Mouse (Mus musculus): ENCODE measurements around the gene Parp3. TPM values are rescaled to one million over a fixed set of nuclear protein-coding genes. Genes with fewer than 3 reads are reported as not detected.
"Not testable (repeated sequence)": the region's sequence is repeated elsewhere in the genome, so short reads cannot be mapped to it uniquely, and the experiment has no call there.

Gene Parp3
- polyA plus RNA-seq, 1 experiment from 2014 or later = 2.7 TPM

DNA sequence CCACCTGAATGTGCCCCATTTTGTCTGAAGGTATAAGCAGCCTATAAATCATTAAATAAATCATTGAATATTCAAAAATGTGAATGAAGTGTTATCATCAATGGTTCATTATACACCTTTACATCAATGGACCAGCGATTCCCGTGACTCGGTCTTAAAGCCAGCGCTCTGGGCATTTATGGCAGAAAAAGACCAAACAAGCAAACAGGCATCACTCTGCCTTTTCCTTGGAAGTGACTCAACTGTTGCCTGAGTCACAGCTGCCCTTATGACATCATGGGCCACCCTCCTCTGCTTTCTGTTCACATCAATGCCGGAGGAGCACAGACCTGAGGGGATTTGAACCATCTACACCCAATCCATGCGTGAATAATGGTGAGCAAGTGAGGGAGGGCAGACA, 22.9 kb upstream of the Parp3 start, which contains the start of gene Iqcf1:
Iqcf1 (plus strand) TSS at position 301 of the 400 bp plus-strand sequence.
- 92% methylated on average over 6 of the region's 6 CpGs for WGBS
- no peaks in the 10 kb centered on the region for H3K36me3 ChIP-seq (ENCODE audit: control insufficient read depth, insufficient read depth, low read length)
- no peaks in the 10 kb centered on the region for H3K27me3 ChIP-seq (ENCODE audit: control insufficient read depth, insufficient read depth, low read length)
- no peak for ATAC-seq (ENCODE audit: low FRiP score, low TSS enrichment)
- no peak within 1 kb of the TSS for H3K4me3 ChIP-seq (ENCODE audit: low read length)
- H3K4me1 ChIP-seq (ENCODE audit: control insufficient read depth, insufficient read depth, low read length) = no peaks in the 10 kb centered on the region
- no peak within 1 kb of the TSS for H3K27ac ChIP-seq (ENCODE audit: low read depth, low read length)
- H3K9ac ChIP-seq (ENCODE audit: low read depth, low read length) = no peak within 1 kb of the TSS
- no peak within 1 kb of the TSS for H3K4me2 ChIP-seq (replicated peaks; ENCODE audit: low read depth, low read length)
- no peaks in the 10 kb centered on the region for H3K9me3 ChIP-seq (ENCODE audit: control insufficient read depth, low read length)

- H3K9ac ChIP-seq (ENCODE audit: low read depth, low read length); H3K4me2 ChIP-seq (replicated peaks; ENCODE audit: low read depth, low read length); H3K9me3 ChIP-seq (ENCODE audit: control insufficient read depth, low read length); H3K27me3 ChIP-seq (ENCODE audit: control insufficient read depth, insufficient read depth, low read length); H3K4me3 ChIP-seq (ENCODE audit: low read length); H3K27ac ChIP-seq (ENCODE audit: low read depth, low read length); H3K4me1 ChIP-seq (ENCODE audit: control insufficient read depth, insufficient read depth, low read length); ATAC-seq (ENCODE audit: low FRiP score, low TSS enrichment): not testable (repeated sequence)
- peaks cover 35% of the 10 kb centered on the region for H3K36me3 ChIP-seq (ENCODE audit: control insufficient read depth, insufficient read depth, low read length)
- WGBS = 82% methylated on average over 6 of the region's 6 CpGs
Observed at GRCm38 (mm10) chr9:106487602-106488001, 10.9 kb upstream of the Parp3 start.

DNA sequence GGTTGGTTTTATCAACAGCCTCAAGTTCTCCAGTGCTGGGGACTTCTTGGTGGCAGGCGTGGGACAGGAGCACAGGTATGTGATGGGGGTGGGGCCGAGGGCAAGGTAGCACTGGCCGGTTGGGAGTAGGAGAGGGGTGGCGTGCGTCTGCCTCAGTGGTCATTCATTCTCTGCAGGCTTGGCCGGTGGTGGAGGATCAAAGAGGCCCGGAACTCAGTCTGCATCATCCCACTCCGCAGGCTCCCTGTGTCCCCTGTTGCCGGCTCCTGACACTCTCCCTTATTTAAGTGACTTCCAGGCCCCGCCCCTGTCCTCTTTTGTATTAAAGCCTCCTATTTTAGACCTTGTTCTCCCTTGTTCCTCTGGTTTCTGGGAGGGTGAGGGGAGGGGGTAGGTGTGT, 8.3 kb upstream of the Parp3 start:
- H3K4me1 ChIP-seq (ENCODE audit: control insufficient read depth, insufficient read depth, low read length) = no peaks in the 10 kb centered on the region
- peaks cover 54% of the 10 kb centered on the region for H3K36me3 ChIP-seq (ENCODE audit: control insufficient read depth, insufficient read depth, low read length)
- no peaks in the 10 kb centered on the region for H3K9me3 ChIP-seq (ENCODE audit: control insufficient read depth, low read length)
- H3K27ac ChIP-seq (ENCODE audit: low read depth, low read length) = no peak overlapping the region
- no peak overlapping the region for H3K9ac ChIP-seq (ENCODE audit: low read depth, low read length)
- H3K4me2 ChIP-seq (replicated peaks; ENCODE audit: low read depth, low read length) = no peak overlapping the region
- no peaks in the 10 kb centered on the region for H3K27me3 ChIP-seq (ENCODE audit: control insufficient read depth, insufficient read depth, low read length)
- 81% methylated on average over 10 of the region's 10 CpGs for WGBS
- no peak for ATAC-seq (ENCODE audit: low FRiP score, low TSS enrichment)
- H3K4me3 ChIP-seq (ENCODE audit: low read length) = no peak overlapping the region

DNA sequence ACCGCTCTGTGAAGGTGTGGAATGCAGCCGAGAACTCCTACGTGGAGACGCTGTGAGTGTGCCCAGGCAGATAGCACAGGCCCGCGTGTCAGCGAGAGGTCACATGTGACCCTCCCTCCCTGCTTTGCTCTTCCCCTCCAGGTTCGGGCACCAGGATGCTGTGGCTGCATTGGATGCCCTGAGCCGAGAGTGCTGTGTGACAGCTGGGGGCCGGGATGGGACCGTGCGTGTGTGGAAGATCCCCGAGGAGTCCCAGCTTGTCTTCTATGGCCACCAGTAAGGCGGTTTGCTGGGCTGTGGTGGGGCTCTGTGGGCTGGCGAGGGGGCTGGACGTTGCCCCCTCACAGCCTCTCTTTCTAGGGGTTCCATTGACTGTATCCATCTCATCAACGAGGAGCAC, 6.9 kb upstream of the Parp3 start:
- no peak for ATAC-seq (ENCODE audit: low FRiP score, low TSS enrichment)
- Histone ChIP-seq H3K4me2 (replicated peaks; ENCODE audit: low read depth, low read length) (no peak overlapping the region), H3K4me3 (ENCODE audit: low read length) (no peak overlapping the region), H3K9me3 (ENCODE audit: control insufficient read depth, low read length) (no peaks in the 10 kb centered on the region), H3K36me3 (ENCODE audit: control insufficient read depth, insufficient read depth, low read length) (peaks cover 54% of the 10 kb centered on the region), H3K9ac (ENCODE audit: low read depth, low read length) (no peak overlapping the region), H3K27me3 (ENCODE audit: control insufficient read depth, insufficient read depth, low read length) (no peaks in the 10 kb centered on the region), H3K4me1 (ENCODE audit: control insufficient read depth, insufficient read depth, low read length) (no peaks in the 10 kb centered on the region), H3K27ac (ENCODE audit: low read depth, low read length) (no peak overlapping the region)
- WGBS = 92% methylated on average over 17 of the region's 17 CpGs

DNA sequence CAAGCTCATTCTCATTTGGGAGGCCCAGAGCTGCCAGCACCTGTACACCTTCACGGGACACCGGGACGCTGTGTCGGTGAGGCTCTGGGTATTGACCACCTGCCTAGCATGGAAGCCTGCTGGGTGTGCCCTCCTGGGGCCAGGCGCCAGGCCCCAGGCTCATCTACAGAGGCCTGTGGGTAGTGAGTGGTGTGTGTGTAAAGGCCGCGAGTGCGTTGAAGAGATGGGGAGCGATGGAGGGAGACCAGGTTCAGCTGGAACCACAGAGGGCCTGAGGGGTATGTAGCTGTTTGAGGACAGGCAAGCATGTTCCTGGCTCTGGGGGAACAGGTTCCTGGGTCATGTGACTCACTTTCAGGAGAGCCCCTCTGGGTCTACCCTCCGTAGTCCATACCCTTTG, 6.4 kb upstream of the Parp3 start:
- H3K27me3 ChIP-seq (ENCODE audit: control insufficient read depth, insufficient read depth, low read length) = no peaks in the 10 kb centered on the region
- H3K9ac ChIP-seq (ENCODE audit: low read depth, low read length) = no peak overlapping the region
- 93% methylated on average over 10 of the region's 10 CpGs for WGBS
- no peaks in the 10 kb centered on the region for H3K9me3 ChIP-seq (ENCODE audit: control insufficient read depth, low read length)
- ATAC-seq (ENCODE audit: low FRiP score, low TSS enrichment) = no peak
- H3K4me2 ChIP-seq (replicated peaks; ENCODE audit: low read depth, low read length) = no peak overlapping the region
- no peak overlapping the region for H3K27ac ChIP-seq (ENCODE audit: low read depth, low read length)
- peaks cover 4% of the 10 kb centered on the region for H3K4me1 ChIP-seq (ENCODE audit: control insufficient read depth, insufficient read depth, low read length)
- peaks cover 54% of the 10 kb centered on the region for H3K36me3 ChIP-seq (ENCODE audit: control insufficient read depth, insufficient read depth, low read length)
- no peak overlapping the region for H3K4me3 ChIP-seq (ENCODE audit: low read length)

DNA sequence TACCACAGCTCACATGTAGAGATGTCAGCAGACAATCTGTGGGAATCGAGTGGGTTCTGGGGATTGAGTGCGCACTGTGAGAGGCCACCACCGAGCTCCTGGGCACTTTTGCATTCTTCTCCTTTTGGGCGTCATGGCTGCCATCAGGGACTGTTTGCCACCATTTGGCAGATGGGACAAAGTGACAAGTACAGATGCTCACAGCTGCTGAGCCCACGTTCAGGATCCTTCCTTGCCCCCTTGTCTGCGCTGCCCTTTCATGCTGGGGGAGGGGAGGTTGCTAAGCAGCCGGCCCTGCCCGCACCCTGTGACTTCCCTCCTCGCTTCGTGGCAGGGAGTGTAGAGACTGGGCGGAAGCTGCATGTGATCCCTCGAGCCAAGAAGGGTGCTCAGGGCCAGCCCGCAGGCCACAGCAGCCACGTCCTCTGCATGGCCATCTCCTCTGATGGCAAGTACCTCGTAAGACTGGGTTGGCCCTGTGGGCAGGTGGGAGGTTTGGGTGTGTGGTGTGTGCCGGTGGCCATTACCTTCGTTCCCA, 5.9 kb upstream of the Parp3 start:
- ATAC-seq (ENCODE audit: low FRiP score, low TSS enrichment) = no peak
- H3K4me2 ChIP-seq (replicated peaks; ENCODE audit: low read depth, low read length) = no peak overlapping the region
- no peaks in the 10 kb centered on the region for H3K27me3 ChIP-seq (ENCODE audit: control insufficient read depth, insufficient read depth, low read length)
- H3K4me1 ChIP-seq (ENCODE audit: control insufficient read depth, insufficient read depth, low read length) = peaks cover 9% of the 10 kb centered on the region
- no peaks in the 10 kb centered on the region for H3K9me3 ChIP-seq (ENCODE audit: control insufficient read depth, low read length)
- H3K9ac ChIP-seq (ENCODE audit: low read depth, low read length) = no peak overlapping the region
- no peak overlapping the region for H3K4me3 ChIP-seq (ENCODE audit: low read length)
- WGBS = 89% methylated on average over 17 of the region's 17 CpGs
- peaks cover 54% of the 10 kb centered on the region for H3K36me3 ChIP-seq (ENCODE audit: control insufficient read depth, insufficient read depth, low read length)
- no peak overlapping the region for H3K27ac ChIP-seq (ENCODE audit: low read depth, low read length)

DNA sequence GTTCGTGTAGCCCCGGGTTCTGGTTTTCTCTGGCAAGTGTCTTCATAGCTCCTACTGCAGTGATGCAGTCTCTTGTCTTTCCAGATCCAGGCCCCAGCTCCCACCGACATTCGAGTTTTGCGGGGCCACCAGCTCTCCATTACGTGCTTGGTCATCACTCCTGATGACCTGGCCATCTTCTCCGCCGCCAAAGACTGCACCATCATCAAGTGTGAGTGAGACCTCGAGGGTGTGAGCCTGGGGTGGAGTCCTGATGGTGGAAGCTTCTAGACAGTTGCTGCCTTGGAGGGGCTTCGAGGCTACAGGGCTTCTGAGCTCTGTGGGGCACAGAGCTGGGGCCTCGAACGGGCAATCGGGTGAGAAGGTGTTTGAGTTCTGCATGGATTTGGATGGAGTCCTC, 4.9 kb upstream of the Parp3 start:
- no peaks in the 10 kb centered on the region for H3K27me3 ChIP-seq (ENCODE audit: control insufficient read depth, insufficient read depth, low read length)
- peaks cover 9% of the 10 kb centered on the region for H3K4me1 ChIP-seq (ENCODE audit: control insufficient read depth, insufficient read depth, low read length)
- no peak overlapping the region for H3K9ac ChIP-seq (ENCODE audit: low read depth, low read length)
- WGBS = 90% methylated on average over 13 of the region's 13 CpGs
- no peak overlapping the region for H3K4me3 ChIP-seq (ENCODE audit: low read length)
- ATAC-seq (ENCODE audit: low FRiP score, low TSS enrichment) = no peak
- H3K36me3 ChIP-seq (ENCODE audit: control insufficient read depth, insufficient read depth, low read length) = peaks cover 54% of the 10 kb centered on the region
- no peak overlapping the region for H3K27ac ChIP-seq (ENCODE audit: low read depth, low read length)
- H3K9me3 ChIP-seq (ENCODE audit: control insufficient read depth, low read length) = no peaks in the 10 kb centered on the region
- H3K4me2 ChIP-seq (replicated peaks; ENCODE audit: low read depth, low read length) = no peak overlapping the region

DNA sequence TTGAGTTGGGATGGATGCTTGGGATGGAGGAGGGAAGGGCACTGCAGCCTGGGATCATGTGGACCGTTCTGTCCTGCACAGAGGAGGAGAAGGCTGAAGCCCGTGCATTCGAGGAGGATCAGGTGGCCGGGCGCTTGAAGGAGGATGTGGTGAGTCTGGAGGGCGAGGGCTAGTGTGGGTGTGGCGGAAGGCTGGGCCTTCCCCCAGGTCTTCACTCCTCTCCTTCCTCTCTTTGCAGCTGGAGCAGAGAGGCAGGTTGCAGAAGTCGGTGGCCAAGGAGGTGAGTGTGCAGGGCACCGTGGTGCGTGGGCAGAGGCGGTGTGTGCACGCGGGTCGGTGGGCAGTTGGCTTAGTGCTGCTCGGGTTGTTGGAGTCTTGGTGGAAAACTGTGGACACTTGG, 4.3 kb upstream of the Parp3 start:
- Histone ChIP-seq H3K27ac (ENCODE audit: low read depth, low read length) (no peak overlapping the region), H3K4me1 (ENCODE audit: control insufficient read depth, insufficient read depth, low read length) (peaks cover 15% of the 10 kb centered on the region), H3K4me3 (ENCODE audit: low read length) (no peak overlapping the region), H3K27me3 (ENCODE audit: control insufficient read depth, insufficient read depth, low read length) (no peaks in the 10 kb centered on the region), H3K9ac (ENCODE audit: low read depth, low read length) (no peak overlapping the region), H3K36me3 (ENCODE audit: control insufficient read depth, insufficient read depth, low read length) (peaks cover 53% of the 10 kb centered on the region), H3K9me3 (ENCODE audit: control insufficient read depth, low read length) (no peaks in the 10 kb centered on the region), H3K4me2 (replicated peaks; ENCODE audit: low read depth, low read length) (no peak overlapping the region)
- 90% methylated on average over 15 of the region's 15 CpGs for WGBS
- no peak for ATAC-seq (ENCODE audit: low FRiP score, low TSS enrichment)

DNA sequence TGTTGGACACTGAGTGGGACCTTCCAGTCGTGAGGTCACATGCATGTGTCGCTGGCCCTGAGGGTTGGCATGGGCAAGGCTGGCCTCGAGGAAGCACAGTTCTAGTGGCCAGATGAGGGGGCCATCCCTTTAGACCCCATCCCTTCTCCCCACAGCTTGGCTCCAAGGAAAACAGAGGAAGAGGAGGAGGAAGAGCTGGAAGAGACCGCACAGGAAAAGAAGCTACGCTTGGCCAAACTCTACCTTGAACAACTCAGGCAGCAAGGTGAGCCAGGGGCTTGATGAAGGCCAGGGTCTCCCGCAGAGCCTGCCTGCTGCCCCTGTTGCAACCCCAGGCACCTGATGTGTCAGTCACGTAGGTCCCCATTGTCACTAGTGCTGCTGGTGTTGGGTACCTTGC, 3.8 kb upstream of the Parp3 start:
- no peaks in the 10 kb centered on the region for H3K27me3 ChIP-seq (ENCODE audit: control insufficient read depth, insufficient read depth, low read length)
- no peak overlapping the region for H3K9ac ChIP-seq (ENCODE audit: low read depth, low read length)
- no peak overlapping the region for H3K27ac ChIP-seq (ENCODE audit: low read depth, low read length)
- ATAC-seq (ENCODE audit: low FRiP score, low TSS enrichment) = no peak
- WGBS = 89% methylated on average over 7 of the region's 7 CpGs
- H3K9me3 ChIP-seq (ENCODE audit: control insufficient read depth, low read length) = no peaks in the 10 kb centered on the region
- peaks cover 19% of the 10 kb centered on the region for H3K4me1 ChIP-seq (ENCODE audit: control insufficient read depth, insufficient read depth, low read length)
- H3K4me2 ChIP-seq (replicated peaks; ENCODE audit: low read depth, low read length) = no peak overlapping the region
- no peak overlapping the region for H3K4me3 ChIP-seq (ENCODE audit: low read length)
- peaks cover 48% of the 10 kb centered on the region for H3K36me3 ChIP-seq (ENCODE audit: control insufficient read depth, insufficient read depth, low read length)
